Mouse (Mus musculus): ENCODE results near the gene C1qtnf6.

The C1qtnf6 gene

GRCm38 (mm10) chr15:78530671-78531450 is at the start of gene C1qtnf6:
TSS of gene C1qtnf6 (minus strand) at chr15:78531416.
- peak; percentile 39 to 66 for DNase-seq (ENCODE audit: low spot score in 2 of 2)

GRCm38 (mm10) chr15:78576284-78576810 is 45.1 kb upstream of the C1qtnf6 start:
- DNase-seq (ENCODE audit: low spot score in 2 of 2): no peak

- no peak for DNase-seq (ENCODE audit: low spot score in 2 of 2)
These were observed 41.6 kb upstream of the C1qtnf6 start, which contains the start of gene Rac2 for GRCm38 (mm10) chr15:78572658-78573397. TSS of gene Rac2 (minus strand) at chr15:78572783.

- no peak for DNase-seq (ENCODE audit: low spot score in 2 of 2)
These were observed 41.0 kb upstream of the C1qtnf6 start for GRCm38 (mm10) chr15:78572270-78572600.

- DNase-seq (ENCODE audit: low spot score in 2 of 2): no peak
These were observed 40.5 kb upstream of the C1qtnf6 start for GRCm38 (mm10) chr15:78571554-78572269.

GRCm38 (mm10) chr15:78570170-78570569 is 39.0 kb upstream of the C1qtnf6 start:
- DNase-seq (ENCODE audit: low spot score in 2 of 2): no peak

- no peak for DNase-seq (ENCODE audit: low spot score in 2 of 2)
These were observed 36.4 kb upstream of the C1qtnf6 start for GRCm38 (mm10) chr15:78567608-78568120.

- no peak for DNase-seq (ENCODE audit: low spot score in 2 of 2)
These were observed 33.7 kb upstream of the C1qtnf6 start for GRCm38 (mm10) chr15:78564764-78565435.

- no peak for DNase-seq (ENCODE audit: low spot score in 2 of 2)
These were observed 32.7 kb upstream of the C1qtnf6 start for GRCm38 (mm10) chr15:78563937-78564336.

GRCm38 (mm10) chr15:78563344-78563743 is 32.1 kb upstream of the C1qtnf6 start:
- no peak for DNase-seq (ENCODE audit: low spot score in 2 of 2)

GRCm38 (mm10) chr15:78559141-78559979 is 28.1 kb upstream of the C1qtnf6 start:
- no peak for DNase-seq (ENCODE audit: low spot score in 2 of 2)

- DNase-seq (ENCODE audit: low spot score in 2 of 2): no peak
These were observed 26.7 kb upstream of the C1qtnf6 start for GRCm38 (mm10) chr15:78557693-78558535.

- no peak for DNase-seq (ENCODE audit: low spot score in 2 of 2)
These were observed 23.5 kb upstream of the C1qtnf6 start for GRCm38 (mm10) chr15:78554545-78555313.

GRCm38 (mm10) chr15:78549189-78549734 is 18.0 kb upstream of the C1qtnf6 start:
- no peak for DNase-seq (ENCODE audit: low spot score in 2 of 2)

GRCm38 (mm10) chr15:78548711-78549110 is 17.5 kb upstream of the C1qtnf6 start:
- no peak for DNase-seq (ENCODE audit: low spot score in 2 of 2)

- DNase-seq (ENCODE audit: low spot score in 2 of 2): no peak
These were observed 17.1 kb upstream of the C1qtnf6 start for GRCm38 (mm10) chr15:78548336-78548665.

- DNase-seq (ENCODE audit: low spot score in 2 of 2): peak in 1 of 2 experiments; percentile 33
These were observed 16.5 kb upstream of the C1qtnf6 start for GRCm38 (mm10) chr15:78547415-78548335.
